Mouse (Mus musculus): Measurements from ENCODE around the gene Syt14. TPM values are rescaled to one million over a fixed set of nuclear protein-coding genes. Genes with fewer than 3 reads are reported as not detected.

Syt14 gene
- polyA plus RNA-seq, 1 experiment = not detected

GRCm38 (mm10) chr1:192947170-192947838 is 88.3 kb downstream of the Syt14 start:
- H3K79me2 ChIP-seq (ENCODE audit: control insufficient read depth, insufficient read depth) = no peaks in the 10 kb centered on the region
- no peaks in the 10 kb centered on the region for H3K27me3 ChIP-seq (ENCODE audit: control insufficient read depth, insufficient read depth, insufficient read length)
- TF ChIP-seq USF1 (IDR thresholded peaks at IDR 0.05; ENCODE audit: low read depth) (no peak), MYOD1 (IDR thresholded peaks at IDR 0.05; ENCODE audit: control insufficient read depth in 1 of 3, insufficient read length in 2 of 3, low read depth in 2 of 3) (no peak), REST (IDR thresholded peaks at IDR 0.05; ENCODE audit: insufficient read depth, insufficient read length) (no peak), TCF12 (IDR thresholded peaks at IDR 0.05; ENCODE audit: insufficient read depth, poor library complexity, severe bottlenecking) (no peak), POLR2A (IDR thresholded peaks at IDR 0.05; ENCODE audit: insufficient read length, low read depth) (no peak), POLR2AphosphoS2 (IDR thresholded peaks at IDR 0.05; ENCODE audit: insufficient read length, low read depth) (no peak), CEBPB (IDR thresholded peaks at IDR 0.05; ENCODE audit: insufficient read depth, poor library complexity, severe bottlenecking) (no peak), SRF (IDR thresholded peaks at IDR 0.05; ENCODE audit: control insufficient read depth, insufficient read length, low read depth) (no peak), E2F4 (IDR thresholded peaks at IDR 0.05; ENCODE audit: insufficient read depth) (no peak), TCF3 (IDR thresholded peaks at IDR 0.05; ENCODE audit: insufficient read length, low read depth) (no peak), MAX (IDR thresholded peaks at IDR 0.05; ENCODE audit: low read depth) (no peak), MYOG (IDR thresholded peaks at IDR 0.05; ENCODE audit: control insufficient read depth in 1 of 3, insufficient read depth in 1 of 3, insufficient read length in 2 of 3, low read depth in 2 of 3) (no peak)
- no peak overlapping the region for H3K4me2 ChIP-seq (ENCODE audit: low read depth)
- H3K4me3 ChIP-seq = no peak overlapping the region
- no peak overlapping the region for H3ac ChIP-seq (ENCODE audit: control insufficient read depth, insufficient read length)
- no peaks in the 10 kb centered on the region for H3K36me3 ChIP-seq (ENCODE audit: control insufficient read depth, insufficient read depth)

DNA sequence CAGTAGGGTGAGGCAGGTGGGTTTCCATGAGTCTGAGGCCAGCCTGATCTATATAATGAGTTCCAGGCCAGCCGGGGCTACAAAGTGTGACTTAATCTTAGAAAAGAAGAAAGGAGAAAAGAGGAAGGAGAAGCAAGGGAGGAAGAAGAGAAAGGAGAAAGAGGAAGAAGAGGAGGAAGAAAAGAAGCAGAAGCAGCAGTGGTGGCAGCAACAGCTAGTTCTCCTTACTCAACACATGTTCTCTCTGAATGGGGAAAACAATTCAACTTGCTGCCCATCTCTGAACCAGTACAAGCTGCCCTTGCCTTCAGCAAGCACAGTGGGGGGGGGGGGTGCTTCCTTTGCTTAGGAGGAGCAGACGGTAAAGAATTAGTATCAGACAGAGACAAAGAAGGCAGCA is 96.5 kb downstream of the Syt14 start:
- no peaks in the 10 kb centered on the region for H3K36me3 ChIP-seq (ENCODE audit: control insufficient read depth, insufficient read depth)
- no peak overlapping the region for H3ac ChIP-seq (ENCODE audit: control insufficient read depth, insufficient read length)
- H3K4me3 ChIP-seq = no peak overlapping the region
- TF ChIP-seq MYOD1 (IDR thresholded peaks at IDR 0.05; ENCODE audit: control insufficient read depth in 1 of 3, insufficient read length in 2 of 3, low read depth in 2 of 3) (no peak), SRF (IDR thresholded peaks at IDR 0.05; ENCODE audit: control insufficient read depth, insufficient read length, low read depth) (no peak), CEBPB (IDR thresholded peaks at IDR 0.05; ENCODE audit: insufficient read depth, poor library complexity, severe bottlenecking) (no peak), USF1 (IDR thresholded peaks at IDR 0.05; ENCODE audit: low read depth) (no peak), TCF12 (IDR thresholded peaks at IDR 0.05; ENCODE audit: insufficient read depth, poor library complexity, severe bottlenecking) (no peak), TCF3 (IDR thresholded peaks at IDR 0.05; ENCODE audit: insufficient read length, low read depth) (no peak), E2F4 (IDR thresholded peaks at IDR 0.05; ENCODE audit: insufficient read depth) (no peak), MAX (IDR thresholded peaks at IDR 0.05; ENCODE audit: low read depth) (no peak), POLR2A (IDR thresholded peaks at IDR 0.05; ENCODE audit: insufficient read length, low read depth) (no peak), MYOG (IDR thresholded peaks at IDR 0.05; ENCODE audit: control insufficient read depth in 1 of 3, insufficient read depth in 1 of 3, insufficient read length in 2 of 3, low read depth in 2 of 3) (no peak), REST (IDR thresholded peaks at IDR 0.05; ENCODE audit: insufficient read depth, insufficient read length) (no peak), POLR2AphosphoS2 (IDR thresholded peaks at IDR 0.05; ENCODE audit: insufficient read length, low read depth) (no peak)
- H3K79me2 ChIP-seq (ENCODE audit: control insufficient read depth, insufficient read depth) = no peaks in the 10 kb centered on the region
- no peak overlapping the region for H3K4me2 ChIP-seq (ENCODE audit: low read depth)
- H3K27me3 ChIP-seq (ENCODE audit: control insufficient read depth, insufficient read depth, insufficient read length) = peaks cover 4% of the 10 kb centered on the region

DNA sequence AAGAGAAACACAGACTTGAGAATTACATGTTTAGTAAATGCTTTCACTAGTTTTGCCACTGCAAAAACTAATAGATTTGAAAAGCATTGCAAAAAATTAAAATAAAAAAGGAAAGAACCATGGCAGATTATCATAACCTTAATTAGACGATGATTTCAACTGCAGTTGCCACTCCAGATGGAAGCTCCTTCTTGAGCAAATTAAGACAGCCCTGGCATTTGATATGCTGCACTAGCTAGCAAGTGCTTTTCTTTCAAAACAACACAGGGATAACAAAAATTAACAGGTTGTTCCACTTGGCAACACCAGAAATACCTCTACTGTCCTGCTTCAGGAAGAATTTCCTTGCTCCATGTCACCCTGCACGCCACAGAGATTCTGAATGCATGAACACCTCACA is 97.6 kb downstream of the Syt14 start:
- peaks cover 7% of the 10 kb centered on the region for H3K27me3 ChIP-seq (ENCODE audit: control insufficient read depth, insufficient read depth, insufficient read length)
- H3K36me3 ChIP-seq (ENCODE audit: control insufficient read depth, insufficient read depth) = no peaks in the 10 kb centered on the region

GRCm38 (mm10) chr1:192931797-192932196 is 103.8 kb downstream of the Syt14 start:
- H3K79me2 ChIP-seq (ENCODE audit: control insufficient read depth, insufficient read depth) = no peaks in the 10 kb centered on the region
- no peak overlapping the region for H3K4me2 ChIP-seq (ENCODE audit: low read depth)
- no peak overlapping the region for H3ac ChIP-seq (ENCODE audit: control insufficient read depth, insufficient read length)
- no peak for TF ChIP-seq TCF12 (IDR thresholded peaks at IDR 0.05; ENCODE audit: insufficient read depth, poor library complexity, severe bottlenecking)
- TF ChIP-seq MAX (IDR thresholded peaks at IDR 0.05; ENCODE audit: low read depth) = no peak
- TF ChIP-seq USF1 (IDR thresholded peaks at IDR 0.05; ENCODE audit: low read depth) = no peak
- no peak for TF ChIP-seq TCF3 (IDR thresholded peaks at IDR 0.05; ENCODE audit: insufficient read length, low read depth)
- 0 out of 2 replicates have a peak, but pooled peaks have one; percentile 17 for TF ChIP-seq CEBPB (IDR thresholded peaks at IDR 0.05; ENCODE audit: insufficient read depth, poor library complexity, severe bottlenecking)
- TF ChIP-seq POLR2AphosphoS2 (IDR thresholded peaks at IDR 0.05; ENCODE audit: insufficient read length, low read depth) = no peak
- no peak for TF ChIP-seq MYOG (IDR thresholded peaks at IDR 0.05; ENCODE audit: control insufficient read depth in 1 of 3, insufficient read depth in 1 of 3, insufficient read length in 2 of 3, low read depth in 2 of 3)
- TF ChIP-seq MYOD1 (IDR thresholded peaks at IDR 0.05; ENCODE audit: control insufficient read depth in 1 of 3, insufficient read length in 2 of 3, low read depth in 2 of 3) = no peak
- no peak overlapping the region for H3K4me3 ChIP-seq
- H3K36me3 ChIP-seq (ENCODE audit: control insufficient read depth, insufficient read depth) = no peaks in the 10 kb centered on the region
- peaks cover 4% of the 10 kb centered on the region for H3K27me3 ChIP-seq (ENCODE audit: control insufficient read depth, insufficient read depth, insufficient read length)

More for the DNA sequence above, 97.6 kb downstream of the Syt14 start:
- no peak overlapping the region for H3K4me2 ChIP-seq (ENCODE audit: low read depth)
- no peak overlapping the region for H3ac ChIP-seq (ENCODE audit: control insufficient read depth, insufficient read length)
- H3K4me3 ChIP-seq = no peak overlapping the region
- no peaks in the 10 kb centered on the region for H3K79me2 ChIP-seq (ENCODE audit: control insufficient read depth, insufficient read depth)
- TF ChIP-seq TCF3 (IDR thresholded peaks at IDR 0.05; ENCODE audit: insufficient read length, low read depth) = no peak
- no peak for TF ChIP-seq SRF (IDR thresholded peaks at IDR 0.05; ENCODE audit: control insufficient read depth, insufficient read length, low read depth)
- no peak for TF ChIP-seq POLR2A (IDR thresholded peaks at IDR 0.05; ENCODE audit: insufficient read length, low read depth)
- no peak for TF ChIP-seq MYOG (IDR thresholded peaks at IDR 0.05; ENCODE audit: control insufficient read depth in 1 of 3, insufficient read depth in 1 of 3, insufficient read length in 2 of 3, low read depth in 2 of 3)
- TF ChIP-seq MYOD1 (IDR thresholded peaks at IDR 0.05; ENCODE audit: control insufficient read depth in 1 of 3, insufficient read length in 2 of 3, low read depth in 2 of 3) = no peak
- no peak for TF ChIP-seq USF1 (IDR thresholded peaks at IDR 0.05; ENCODE audit: low read depth)
- no peak for TF ChIP-seq REST (IDR thresholded peaks at IDR 0.05; ENCODE audit: insufficient read depth, insufficient read length)
- no peak for TF ChIP-seq POLR2AphosphoS2 (IDR thresholded peaks at IDR 0.05; ENCODE audit: insufficient read length, low read depth)
- no peak for TF ChIP-seq E2F4 (IDR thresholded peaks at IDR 0.05; ENCODE audit: insufficient read depth)
